Mouse (Mus musculus): Measurements from ENCODE around the gene Dad1. TPM values are rescaled to one million over a fixed set of nuclear protein-coding genes. Genes with fewer than 3 reads are reported as not detected.

Gene Dad1
- total RNA-seq, 2 experiments from 2014 or later = 168 to 184 TPM

DNA sequence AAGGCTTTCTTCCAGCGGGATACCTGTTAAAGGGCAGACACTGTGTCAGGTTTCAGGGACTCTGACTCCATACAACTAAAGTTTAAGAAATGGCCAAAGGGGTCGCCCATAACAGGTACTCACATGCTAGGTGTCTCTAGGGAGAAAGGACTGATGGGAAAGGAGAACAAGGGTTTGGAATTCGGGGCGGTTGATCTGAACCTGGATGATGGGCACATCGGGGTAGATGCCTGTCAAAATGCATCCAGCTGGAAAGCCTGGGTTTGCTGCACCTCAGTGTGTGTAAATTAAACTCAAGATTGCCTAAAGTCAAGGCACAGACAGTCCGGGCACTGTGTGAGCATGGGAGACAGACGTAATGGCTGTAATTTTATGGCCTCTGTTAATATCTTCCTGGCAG lies 25.4 kb downstream of the Dad1 start:
- no peak for ATAC-seq (replicated peaks; ENCODE audit: low FRiP score, low TSS enrichment, poor library complexity, severe bottlenecking)

DNA sequence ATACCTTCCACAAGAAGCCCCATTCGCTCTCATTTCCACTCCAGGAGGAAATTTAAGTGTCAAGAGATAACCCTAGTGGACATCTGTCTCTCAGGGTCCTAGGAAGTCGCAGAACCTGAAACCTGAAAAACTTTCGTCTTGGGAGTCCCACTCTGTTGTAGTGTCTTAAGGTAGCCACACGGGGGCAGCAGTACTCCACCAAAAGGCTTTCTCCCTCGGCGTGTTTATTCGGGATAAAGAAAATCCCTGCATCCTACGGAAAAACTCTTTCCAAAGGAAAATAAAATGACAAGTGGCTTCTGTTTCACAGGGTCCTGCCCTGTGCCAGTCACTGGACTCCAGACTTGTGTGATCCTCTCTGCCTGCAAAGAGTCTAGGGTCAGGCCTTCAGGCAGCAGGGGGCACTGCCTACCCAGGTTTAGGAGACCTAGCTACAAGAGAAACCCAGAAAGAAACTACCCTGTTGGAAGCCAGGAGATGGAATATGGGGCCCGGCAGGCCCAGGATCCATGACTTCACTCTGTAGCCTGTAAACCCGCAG lies 25.9 kb downstream of the Dad1 start:
- peak; percentile 50 for ATAC-seq (replicated peaks; ENCODE audit: low FRiP score, low TSS enrichment, poor library complexity, severe bottlenecking)

DNA sequence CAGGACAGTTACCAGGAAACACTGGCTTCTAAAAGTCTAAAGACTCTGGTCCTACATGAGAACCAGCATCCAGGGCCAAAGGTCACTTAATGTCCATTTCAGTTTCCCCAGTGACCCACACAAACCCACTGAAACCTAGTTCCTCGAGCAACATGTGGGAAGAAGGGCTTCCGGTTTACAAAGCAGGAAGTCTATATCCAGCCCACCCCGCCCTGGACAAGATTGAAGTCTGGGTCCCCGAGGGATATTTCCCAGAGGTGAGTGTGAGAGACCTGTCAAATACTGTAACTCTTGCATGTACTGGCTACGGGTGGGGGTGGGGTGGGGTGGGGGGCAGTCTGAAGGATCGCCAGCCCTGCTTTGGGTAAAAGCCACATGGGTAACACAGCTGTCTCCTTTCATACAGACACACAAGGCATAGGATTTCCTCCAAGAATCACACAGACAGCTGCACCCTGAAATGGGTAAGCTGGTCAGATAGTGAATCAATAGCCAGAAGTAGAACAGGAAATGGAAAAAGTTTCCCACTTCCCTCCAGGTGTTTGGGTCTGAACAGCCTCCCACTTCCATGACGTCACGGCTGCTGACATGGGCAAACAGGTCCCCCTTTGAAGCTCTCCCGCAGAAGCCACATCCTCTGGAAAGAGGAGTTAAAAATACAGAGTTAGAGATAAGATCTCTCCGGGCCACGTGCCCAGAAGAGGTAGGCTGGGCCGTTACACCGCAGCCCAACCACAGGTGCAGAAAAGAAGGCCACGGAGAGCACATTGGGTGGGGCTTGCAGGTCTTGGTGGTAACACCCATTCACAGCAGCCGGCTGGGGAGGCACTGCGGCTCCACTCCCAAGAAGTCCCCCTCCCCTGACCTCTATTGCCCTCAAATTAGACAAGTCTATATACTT lies 26.7 kb downstream of the Dad1 start:
- ATAC-seq (replicated peaks; ENCODE audit: low FRiP score, low TSS enrichment, poor library complexity, severe bottlenecking) = peak; percentile 85

DNA sequence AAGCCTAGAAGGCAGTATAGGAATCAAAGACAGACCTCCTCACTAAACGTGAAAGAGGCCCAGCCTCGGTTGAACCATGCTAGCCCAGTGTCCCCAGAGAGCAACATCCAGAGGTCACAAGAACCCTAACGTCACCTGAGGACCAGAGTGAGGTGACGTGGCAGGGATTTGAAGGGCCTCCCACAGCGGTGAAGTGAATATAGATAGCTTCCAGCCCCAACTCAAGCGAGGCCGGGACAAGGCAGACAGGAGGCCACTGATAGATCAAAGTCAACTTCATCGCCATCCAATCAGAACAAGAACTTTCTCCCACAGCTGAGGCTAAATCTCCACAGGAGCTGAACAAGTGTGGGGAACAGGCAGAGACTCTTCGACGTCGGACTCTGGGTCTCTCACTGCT lies 28.2 kb downstream of the Dad1 start:
- no peak for ATAC-seq (replicated peaks; ENCODE audit: low FRiP score, low TSS enrichment, poor library complexity, severe bottlenecking)

DNA sequence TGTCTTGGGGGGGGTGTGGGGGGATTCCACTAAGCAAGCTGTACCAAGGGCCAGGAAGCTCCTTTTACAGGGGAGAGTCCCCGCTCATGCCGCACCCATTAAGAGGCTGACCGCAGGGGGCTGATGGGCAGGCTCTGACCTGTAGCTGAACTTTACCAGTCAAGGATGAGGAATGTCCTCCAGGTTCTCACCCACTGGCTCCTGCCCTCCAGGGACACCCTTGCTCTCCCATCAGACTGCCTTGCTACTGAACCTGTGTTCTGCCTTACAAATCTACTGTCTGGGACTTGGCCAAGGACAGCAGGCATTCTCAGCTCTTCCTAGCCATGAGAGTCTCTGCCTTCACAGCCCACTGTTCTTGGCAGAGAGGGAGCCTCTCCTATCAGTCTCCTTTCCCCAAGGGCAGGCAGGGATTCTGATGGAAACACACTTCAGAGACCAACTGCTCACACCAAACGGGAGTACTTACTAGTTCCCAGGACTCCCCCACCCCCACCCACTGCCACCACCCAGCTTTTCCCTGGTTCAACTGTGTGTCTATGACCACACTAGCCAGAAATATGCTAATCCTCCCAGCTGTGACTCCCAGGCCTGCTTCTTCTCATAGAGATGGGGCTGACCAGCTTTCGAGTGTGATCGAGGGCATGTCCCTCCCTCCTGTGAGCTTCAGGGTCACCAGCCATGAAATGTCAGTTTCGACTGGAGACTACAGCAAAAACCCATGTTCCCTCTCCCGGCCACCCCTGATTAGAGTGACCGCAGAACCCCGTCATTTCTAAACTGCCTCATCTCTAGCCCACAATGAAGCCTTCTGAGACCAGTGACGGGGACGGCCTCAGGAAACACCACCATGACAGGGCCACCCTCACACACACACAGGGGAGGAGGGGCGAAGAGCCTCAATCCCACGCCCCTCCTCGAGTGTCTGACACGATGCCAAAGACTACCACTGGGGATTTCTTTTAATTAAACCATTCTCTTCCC lies 29.1 kb downstream of the Dad1 start:
- ATAC-seq (replicated peaks; ENCODE audit: low FRiP score, low TSS enrichment, poor library complexity, severe bottlenecking) = no peak

DNA sequence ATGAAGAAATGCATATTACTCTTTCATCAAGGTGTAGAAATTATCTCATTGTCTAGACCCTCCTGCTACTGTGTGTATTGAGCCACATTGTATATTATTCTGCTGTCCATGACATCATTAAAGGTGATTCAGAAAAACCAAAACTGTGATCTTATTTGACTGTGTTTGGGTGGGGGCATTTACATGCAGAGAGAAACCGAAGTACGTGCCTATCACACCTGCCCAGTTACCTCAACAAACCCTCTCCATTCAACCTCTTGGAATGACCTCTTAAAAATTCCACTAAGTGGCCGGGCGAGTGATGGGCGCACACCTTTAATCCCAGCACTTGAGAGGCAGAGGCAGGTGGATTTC lies 29.9 kb downstream of the Dad1 start:
- ATAC-seq (replicated peaks; ENCODE audit: low FRiP score, low TSS enrichment, poor library complexity, severe bottlenecking) = no peak

DNA sequence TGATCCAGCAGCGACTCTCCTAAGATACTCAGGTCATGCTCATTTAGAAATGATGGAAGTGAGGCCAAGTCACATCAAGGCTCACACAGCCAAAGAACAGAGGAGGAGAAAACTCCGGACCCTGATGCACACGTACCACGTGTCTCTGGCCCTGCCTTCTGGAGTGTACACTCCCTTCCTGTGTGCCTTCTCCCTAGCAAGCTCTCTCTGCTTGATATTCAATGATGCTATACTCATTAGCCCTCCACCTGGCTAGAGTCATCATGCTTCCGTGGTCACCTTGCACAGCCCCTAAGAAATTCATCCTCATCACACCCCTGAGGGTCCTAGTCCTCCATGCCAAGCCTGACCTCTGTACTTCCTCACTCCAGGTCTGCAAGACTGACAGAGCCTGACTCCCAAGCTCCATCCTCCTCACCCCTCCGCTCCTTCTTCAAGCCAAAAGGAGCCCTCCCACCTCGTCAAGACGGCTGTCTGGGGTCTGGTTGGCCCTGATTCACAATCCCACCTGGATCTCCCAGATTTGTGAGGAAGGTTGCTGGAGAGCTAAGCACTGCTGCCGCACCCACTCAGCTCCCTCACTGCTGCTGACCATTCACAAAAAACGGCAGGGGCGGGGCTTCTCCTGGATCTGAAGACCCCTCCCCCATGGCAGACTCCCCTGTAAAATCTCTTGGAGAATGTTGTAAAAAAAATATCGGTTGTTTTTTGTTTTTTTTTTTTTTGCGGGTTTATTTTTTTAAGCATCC lies 30.4 kb downstream of the Dad1 start:
- ATAC-seq (replicated peaks; ENCODE audit: low FRiP score, low TSS enrichment, poor library complexity, severe bottlenecking) = no peak

DNA sequence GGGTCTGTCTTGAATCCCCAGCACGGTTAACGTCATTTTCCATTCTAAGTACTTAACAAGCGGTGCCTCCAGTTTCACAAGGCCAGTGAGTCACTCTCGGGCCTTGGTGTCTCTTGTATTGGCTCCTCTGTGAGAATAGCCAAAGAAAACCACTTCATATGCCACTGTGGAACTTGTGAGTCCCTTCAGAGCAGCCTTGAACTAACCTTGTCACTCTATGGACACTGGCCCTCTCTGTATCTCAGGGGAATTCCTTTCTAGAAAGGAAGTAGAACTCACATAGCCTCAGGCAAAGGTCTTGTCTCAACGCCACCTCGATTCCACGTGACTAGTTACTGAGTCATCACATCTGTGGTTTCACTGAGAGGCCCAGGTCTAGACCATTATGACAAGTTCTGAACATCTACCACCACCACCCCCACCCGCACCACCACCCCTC lies 31.6 kb downstream of the Dad1 start:
- ATAC-seq (replicated peaks; ENCODE audit: low FRiP score, low TSS enrichment, poor library complexity, severe bottlenecking) = no peak

DNA sequence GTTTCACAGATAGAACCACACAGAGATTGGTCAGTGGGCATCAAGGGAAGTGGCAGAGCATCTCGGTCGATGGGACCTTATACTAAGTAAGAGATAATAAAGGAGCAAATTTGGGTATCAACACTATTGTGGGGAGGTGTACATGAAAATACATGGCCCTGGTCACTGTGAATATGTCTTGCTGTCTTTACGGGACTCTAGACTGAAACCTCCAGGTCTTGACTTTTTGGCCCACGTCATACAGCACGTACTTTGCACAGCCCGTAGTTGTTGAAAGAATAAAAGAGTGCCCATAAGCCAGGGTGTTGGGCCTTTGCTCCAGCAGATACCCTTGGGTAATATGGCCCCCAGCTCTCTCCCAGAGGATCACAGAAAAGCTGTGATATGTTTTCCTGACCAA lies 32.3 kb downstream of the Dad1 start:
- no peak for ATAC-seq (replicated peaks; ENCODE audit: low FRiP score, low TSS enrichment, poor library complexity, severe bottlenecking)

DNA sequence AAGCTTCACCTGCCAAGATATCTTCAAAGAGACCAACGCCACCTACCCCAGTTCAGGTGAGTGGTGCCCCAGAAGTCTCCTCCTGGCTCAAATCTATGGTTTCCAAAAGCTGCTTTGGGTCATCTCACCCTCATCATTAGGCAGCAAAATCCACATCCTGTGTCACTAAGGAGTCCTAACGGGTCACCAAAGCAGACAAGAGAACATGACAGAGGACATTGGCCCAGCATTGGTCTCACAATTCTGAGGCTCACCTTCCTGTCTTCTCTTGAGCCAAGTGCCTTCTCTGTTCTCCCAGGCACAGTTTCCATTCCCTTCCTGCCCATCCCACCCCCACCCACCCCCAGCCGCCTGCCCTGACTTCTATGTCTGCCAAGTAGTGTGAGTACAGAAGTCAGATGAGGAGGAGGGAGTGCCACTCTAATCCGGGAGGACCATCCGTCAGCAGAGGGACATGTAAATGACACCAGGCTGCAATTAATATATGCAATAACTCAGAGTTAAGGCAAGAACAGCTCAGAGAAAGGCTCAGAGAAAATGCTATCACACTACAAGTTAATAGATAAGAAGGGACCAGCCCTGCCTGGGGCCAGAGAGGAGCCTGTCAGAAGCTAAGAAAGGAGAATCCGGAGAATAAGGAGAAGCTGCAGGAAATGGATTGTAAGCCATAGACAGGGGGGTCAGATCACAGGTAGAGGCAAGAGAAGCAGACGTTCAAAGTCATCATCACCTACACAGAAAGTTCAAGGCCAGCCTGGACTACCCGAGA lies 33.0 kb downstream of the Dad1 start:
- ATAC-seq (replicated peaks; ENCODE audit: low FRiP score, low TSS enrichment, poor library complexity, severe bottlenecking) = no peak

DNA sequence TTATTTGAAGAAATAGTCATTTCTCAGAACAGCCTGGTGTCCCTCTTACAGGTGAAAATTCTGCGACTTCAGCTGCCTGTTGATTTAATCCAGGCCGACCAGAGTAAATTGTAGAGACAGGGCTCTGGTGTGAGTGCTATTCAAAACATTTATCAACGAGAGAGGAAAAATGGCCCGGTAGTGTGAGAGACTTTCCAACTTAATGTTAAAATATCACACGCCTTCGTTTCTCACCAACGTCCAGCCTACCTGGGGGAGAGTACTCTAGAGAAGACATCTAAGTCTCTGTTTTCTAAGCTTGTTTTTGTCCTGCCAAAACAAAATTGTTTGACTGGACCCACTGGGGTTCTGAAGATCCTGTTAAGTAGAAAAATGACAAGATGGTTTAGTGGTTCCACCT lies 34.1 kb downstream of the Dad1 start:
- ATAC-seq (replicated peaks; ENCODE audit: low FRiP score, low TSS enrichment, poor library complexity, severe bottlenecking) = no peak

DNA sequence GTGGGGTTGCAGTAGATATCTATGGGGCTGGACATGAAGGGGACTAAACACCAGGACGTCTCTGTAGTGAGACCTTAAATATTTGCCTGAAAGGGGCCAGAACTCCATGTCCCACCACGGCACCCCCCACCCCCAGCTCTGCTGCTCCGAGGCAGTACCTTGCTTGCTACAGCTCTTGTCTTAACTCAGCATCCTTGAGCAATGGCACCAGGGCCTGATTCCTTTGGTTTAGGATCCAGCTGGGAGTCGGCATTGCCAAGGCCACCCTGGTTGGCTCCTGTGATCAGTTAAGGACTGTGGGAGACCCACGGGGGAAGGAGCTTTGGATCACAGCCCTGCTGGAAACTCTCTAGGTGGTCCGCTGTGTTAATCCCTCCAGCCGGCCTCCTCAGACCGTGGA lies 34.6 kb downstream of the Dad1 start:
- ATAC-seq (replicated peaks; ENCODE audit: low FRiP score, low TSS enrichment, poor library complexity, severe bottlenecking) = no peak

DNA sequence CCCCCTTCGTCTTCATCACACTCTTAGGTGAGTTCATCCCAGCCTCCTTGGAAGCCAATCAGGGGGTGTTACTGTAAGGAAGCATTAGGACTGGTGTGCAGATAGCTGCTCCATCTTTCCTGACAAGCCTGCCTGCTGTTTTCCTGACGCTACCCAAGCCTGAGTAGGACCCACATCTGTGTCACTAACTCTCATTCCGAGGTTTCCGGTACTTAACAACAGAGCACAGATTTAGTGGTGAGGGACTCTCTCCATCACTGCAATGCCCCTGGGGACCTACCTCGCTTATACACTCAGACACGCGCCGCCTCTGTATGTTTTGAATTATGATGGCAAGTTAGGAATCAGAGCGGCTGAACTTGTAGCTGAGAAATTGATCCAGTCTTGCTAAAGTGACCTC lies 35.2 kb downstream of the Dad1 start:
- no peak for ATAC-seq (replicated peaks; ENCODE audit: low FRiP score, low TSS enrichment, poor library complexity, severe bottlenecking)

DNA sequence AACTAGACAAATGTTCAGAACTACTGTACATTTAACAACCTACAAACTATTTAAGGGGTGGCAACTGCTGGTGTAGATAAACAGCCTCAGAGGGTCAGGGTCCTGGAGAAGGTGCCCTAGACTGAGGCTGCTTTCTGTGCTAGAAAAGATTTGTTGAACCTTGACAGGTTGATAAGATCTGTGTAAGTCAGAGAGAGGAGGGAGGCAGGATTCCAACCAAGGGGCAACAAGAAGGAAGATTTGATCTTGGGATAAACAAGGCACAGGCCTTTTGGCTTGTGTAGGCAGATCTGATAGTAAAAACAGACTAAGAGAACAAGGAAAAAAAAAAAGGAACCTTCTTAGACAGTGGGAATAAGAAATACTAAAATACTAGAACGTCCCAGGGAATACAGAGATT lies 35.7 kb downstream of the Dad1 start:
- ATAC-seq (replicated peaks; ENCODE audit: low FRiP score, low TSS enrichment, poor library complexity, severe bottlenecking) = no peak

DNA sequence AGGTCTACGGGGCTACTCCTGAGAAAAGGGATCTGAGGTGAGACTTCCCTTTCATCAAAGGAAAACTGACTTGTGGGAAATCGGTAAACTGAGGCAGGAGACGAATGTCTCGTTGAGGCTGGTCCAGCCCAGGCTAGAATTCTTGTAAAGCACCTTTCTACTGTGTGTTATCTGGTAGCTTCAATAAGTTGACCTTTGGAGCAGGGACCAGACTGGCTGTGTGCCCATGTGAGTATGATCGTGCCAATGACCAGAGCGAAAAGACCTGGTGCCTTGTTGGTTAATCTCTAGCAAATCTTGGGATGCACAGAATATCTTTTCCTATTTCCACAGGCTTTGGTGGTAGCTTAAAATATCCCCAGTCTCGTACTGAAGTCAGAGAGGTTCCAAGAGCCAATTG lies 37.8 kb downstream of the Dad1 start:
- ATAC-seq (replicated peaks; ENCODE audit: low FRiP score, low TSS enrichment, poor library complexity, severe bottlenecking) = no peak

DNA sequence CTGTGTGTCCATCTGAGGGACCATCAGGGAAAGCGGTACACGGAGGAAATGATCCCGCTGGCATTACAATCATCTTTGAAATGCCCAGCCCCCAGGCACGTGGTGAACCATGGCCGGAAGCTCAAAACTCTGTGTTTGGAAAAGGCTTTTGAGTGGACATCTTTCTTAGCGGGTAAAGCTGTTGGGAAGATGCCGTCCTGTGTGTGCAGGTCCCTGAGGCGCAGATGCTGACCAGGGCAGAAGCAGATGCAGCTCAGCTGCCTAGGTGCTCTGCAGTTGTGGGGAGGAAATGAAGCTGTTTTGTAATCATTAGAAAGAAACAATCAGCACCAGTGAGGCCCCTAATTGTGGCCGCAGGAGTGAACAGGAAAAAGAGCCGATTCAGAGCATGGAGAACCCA lies 39.0 kb downstream of the Dad1 start:
- no peak for ATAC-seq (replicated peaks; ENCODE audit: low FRiP score, low TSS enrichment, poor library complexity, severe bottlenecking)

DNA sequence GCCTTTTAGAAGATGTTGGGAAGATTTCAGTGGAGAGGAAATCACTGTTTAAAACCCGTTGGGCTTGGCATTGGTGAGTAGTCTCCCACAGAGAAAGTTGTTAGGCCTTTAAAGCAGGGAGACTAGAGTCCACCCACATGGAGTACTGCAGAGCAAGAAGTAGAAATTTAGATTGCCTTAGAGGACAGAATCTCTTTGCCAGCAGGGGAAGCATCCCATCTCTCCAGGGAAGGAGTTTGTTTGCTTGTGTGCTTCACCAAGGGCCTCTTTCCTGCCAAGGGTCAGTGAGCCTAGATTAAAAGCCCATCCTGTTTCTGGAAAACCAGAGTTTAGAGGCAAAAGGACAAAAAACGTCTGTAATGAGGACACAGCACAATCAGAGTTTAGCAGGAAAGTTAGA lies 39.4 kb downstream of the Dad1 start:
- ATAC-seq (replicated peaks; ENCODE audit: low FRiP score, low TSS enrichment, poor library complexity, severe bottlenecking) = no peak

DNA sequence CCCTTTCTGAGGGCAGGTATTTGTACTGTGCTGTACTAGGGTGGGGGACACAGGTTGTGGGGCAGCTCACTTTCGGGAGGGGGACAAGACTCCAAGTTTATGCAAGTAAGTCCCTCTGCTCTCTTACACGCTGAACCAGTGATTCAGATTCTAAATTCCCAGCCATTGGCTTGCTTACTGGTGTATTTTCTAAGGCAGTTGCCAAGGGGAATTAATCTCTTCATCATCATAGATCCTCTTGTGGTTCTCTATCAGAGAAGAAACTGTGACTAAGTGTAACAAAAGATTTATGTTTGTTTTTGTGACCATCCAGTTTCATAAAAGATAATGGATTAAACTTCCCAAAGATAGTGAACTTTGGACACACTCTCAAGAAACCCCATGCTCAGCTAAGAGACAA lies 40.2 kb downstream of the Dad1 start:
- no peak for ATAC-seq (replicated peaks; ENCODE audit: low FRiP score, low TSS enrichment, poor library complexity, severe bottlenecking)

DNA sequence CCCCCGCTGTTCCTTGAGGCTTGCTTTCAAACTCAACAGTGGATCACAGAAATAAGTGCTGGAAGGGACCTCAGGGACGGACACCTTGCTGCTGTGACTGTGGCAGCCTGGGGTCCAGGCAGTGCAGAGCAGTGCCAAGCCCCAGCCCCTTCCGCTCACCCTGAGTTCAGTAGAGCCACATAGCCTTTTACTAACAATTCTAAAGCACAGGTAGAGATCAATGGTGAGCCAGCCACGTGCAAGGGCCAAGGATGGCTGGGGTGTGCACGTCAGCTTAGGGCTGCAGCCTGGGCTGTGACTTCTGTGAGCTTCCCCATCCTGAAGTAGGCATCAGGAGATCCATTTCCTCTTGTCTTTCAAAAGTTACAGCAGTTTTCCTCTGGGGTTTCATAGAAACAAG lies 42.1 kb downstream of the Dad1 start:
- no peak for ATAC-seq (replicated peaks; ENCODE audit: low FRiP score, low TSS enrichment, poor library complexity, severe bottlenecking)
